Mouse (Mus musculus) intestine, embryonic 14.5 days (tissue): ENCODE measurements around the gene Specc1. TPM values are rescaled to one million over a fixed set of nuclear protein-coding genes. Genes with fewer than 3 reads are reported as not detected.

Experiments used
- ATAC-seq: fragments of 200-750 bp; cut with Nextera tagmentation; replicated peaks from 2 replicates; pipeline ENCODE4 v1.8.0; 2017; ENCODE audit warnings: low read depth, moderate number of reproducible peaks, moderate TSS enrichment, moderate library complexity; ENCODE audit not compliant: low FRiP score, low TSS enrichment
- DNase-seq: peaks from one replicate; pipeline ENCODE4 v3.0.0-alpha.2; 2018; ENCODE audit warnings: low spot score
- H3K27ac ChIP-seq: fragments of 300-500 bp; sonication (generic); 2 replicates; pipeline ENCODE4 v1.5.1; 2014; ENCODE audit warnings: low read depth, mild to moderate bottlenecking, control low read depth
- H3K27me3 ChIP-seq: fragments of 300-500 bp; sonication (generic); replicated peaks from 2 replicates; pipeline ENCODE4 v1.6.1; 2014; ENCODE audit warnings: low read length, control low read depth; ENCODE audit not compliant: control insufficient read depth, insufficient read depth
- H3K36me3 ChIP-seq: fragments of 300-500 bp; sonication (generic); 2 replicates; pipeline ENCODE4 v1.6.1; 2014; ENCODE audit warnings: low read length, control low read depth; ENCODE audit not compliant: control insufficient read depth, insufficient read depth
- H3K4me1 ChIP-seq: fragments of 300-500 bp; sonication (generic); replicated peaks from 2 replicates; pipeline ENCODE4 v1.6.1; 2014; ENCODE audit warnings: low read length, control low read depth, mixed read lengths; ENCODE audit not compliant: control insufficient read depth, insufficient read depth
- H3K4me2 ChIP-seq: fragments of 300-500 bp; sonication (generic); 2 replicates; pipeline ENCODE4 v1.6.1; 2014; ENCODE audit warnings: low read length
- H3K4me3 ChIP-seq: fragments of 300-500 bp; sonication (generic); 2 replicates; pipeline ENCODE4 v1.5.1; 2014; ENCODE audit warnings: low read depth, low read length, control low read depth, mixed read lengths
- H3K9ac ChIP-seq: fragments of 300-500 bp; sonication (generic); 2 replicates; pipeline ENCODE4 v1.6.1; 2014; ENCODE audit warnings: mild to moderate bottlenecking, low read length
- H3K9me3 ChIP-seq: fragments of 300-500 bp; sonication (generic); 2 replicates; pipeline ENCODE4 v1.6.1; 2016; ENCODE audit warnings: low read length, control low read depth; ENCODE audit not compliant: control insufficient read depth
- WGBS: fragments of 180-500 bp; shearing (Covaris S2); extraction: QIAGEN DNeasy Blood & Tissue Kit; methylation state at CpG from one replicate; pipeline ENCODE4 v1.1.7; 2014; 5-methylcytosine and 5-hydroxymethylcytosine counted together
- polyA plus RNA-seq: library from polyadenylated mRNA; unstranded; fragments of >200 nt; fragmentation: Nextera tagmentation; extraction: Ambion mirVana; gene quantifications from 2 replicates; pipeline ENCODE4 v1.2.1, GENCODE M21; 2014

Gene Specc1
- polyA plus RNA-seq, 1 experiment from 2014 or later = 10.5 TPM

GRCm38 (mm10) chr11:62053928-62054327, 97.4 kb downstream of the Specc1 start:
- no peaks in the 10 kb centered on the region for H3K27me3 ChIP-seq
- H3K4me1 ChIP-seq = no peaks in the 10 kb centered on the region
- WGBS = 82% methylated on average over 9 of the region's 9 CpGs
- DNase-seq (no peak), ATAC-seq (no peak)
- no peak overlapping the region for H3K27ac ChIP-seq
- H3K9ac ChIP-seq = no peak overlapping the region
- no peak overlapping the region for H3K4me3 ChIP-seq
- no peaks in the 10 kb centered on the region for H3K9me3 ChIP-seq
- no peaks in the 10 kb centered on the region for H3K36me3 ChIP-seq
- H3K4me2 ChIP-seq = no peak overlapping the region

GRCm38 (mm10) chr11:62064565-62064964, 108.0 kb downstream of the Specc1 start:
- DNase-seq (no peak), ATAC-seq (no peak)
- H3K36me3 ChIP-seq = no peaks in the 10 kb centered on the region
- no peak overlapping the region for H3K9ac ChIP-seq
- no peak overlapping the region for H3K27ac ChIP-seq
- H3K4me2 ChIP-seq = no peak overlapping the region
- H3K4me1 ChIP-seq = no peaks in the 10 kb centered on the region
- H3K9me3 ChIP-seq = no peaks in the 10 kb centered on the region
- H3K4me3 ChIP-seq = no peak overlapping the region
- WGBS = 62% methylated on average over 1 of the region's 1 CpGs
- no peaks in the 10 kb centered on the region for H3K27me3 ChIP-seq

GRCm38 (mm10) chr11:62065655-62066054, 109.1 kb downstream of the Specc1 start:
- no peak for DNase-seq
- no peaks in the 10 kb centered on the region for H3K27me3 ChIP-seq
- H3K9me3 ChIP-seq = no peaks in the 10 kb centered on the region
- 69% methylated on average over 6 of the region's 6 CpGs for WGBS
- H3K4me1 ChIP-seq = no peaks in the 10 kb centered on the region
- ATAC-seq = no peak
- H3K27ac ChIP-seq = no peak overlapping the region
- no peak overlapping the region for H3K4me3 ChIP-seq
- H3K4me2 ChIP-seq = no peak overlapping the region
- H3K9ac ChIP-seq = no peak overlapping the region
- H3K36me3 ChIP-seq = no peaks in the 10 kb centered on the region

GRCm38 (mm10) chr11:62069554-62069953, 113.0 kb downstream of the Specc1 start:
- H3K9me3 ChIP-seq = no peaks in the 10 kb centered on the region
- H3K27me3 ChIP-seq = no peaks in the 10 kb centered on the region
- 72% methylated on average over 2 of the region's 2 CpGs for WGBS
- DNase-seq = no peak
- H3K4me2 ChIP-seq = no peak overlapping the region
- no peaks in the 10 kb centered on the region for H3K36me3 ChIP-seq
- H3K4me1 ChIP-seq = no peaks in the 10 kb centered on the region
- no peak overlapping the region for H3K4me3 ChIP-seq
- H3K27ac ChIP-seq = no peak overlapping the region
- H3K9ac ChIP-seq = no peak overlapping the region
- ATAC-seq = no peak

GRCm38 (mm10) chr11:62070206-62070605, 113.6 kb downstream of the Specc1 start:
- Histone ChIP-seq H3K4me3 (no peak overlapping the region), H3K27me3 (no peaks in the 10 kb centered on the region), H3K9ac (no peak overlapping the region), H3K4me1 (no peaks in the 10 kb centered on the region), H3K9me3 (no peaks in the 10 kb centered on the region), H3K27ac (no peak overlapping the region), H3K36me3 (no peaks in the 10 kb centered on the region), H3K4me2 (no peak overlapping the region)
- no peak for ATAC-seq
- no peak for DNase-seq
- WGBS = 78% methylated on average over 7 of the region's 7 CpGs

- Histone ChIP-seq H3K4me2 (no peak overlapping the region), H3K27ac (no peak overlapping the region), H3K9ac (no peak overlapping the region), H3K9me3 (no peaks in the 10 kb centered on the region), H3K4me3 (no peak overlapping the region), H3K27me3 (no peaks in the 10 kb centered on the region), H3K36me3 (no peaks in the 10 kb centered on the region), H3K4me1 (no peaks in the 10 kb centered on the region)
- DNase-seq (no peak), ATAC-seq (no peak)
- 76% methylated on average over 3 of the region's 3 CpGs for WGBS
Measured at GRCm38 (mm10) chr11:62072406-62072805, 115.8 kb downstream of the Specc1 start.

- Histone ChIP-seq H3K4me3 (no peak overlapping the region), H3K4me1 (no peaks in the 10 kb centered on the region), H3K9ac (no peak overlapping the region), H3K27me3 (no peaks in the 10 kb centered on the region), H3K27ac (no peak overlapping the region), H3K36me3 (no peaks in the 10 kb centered on the region), H3K9me3 (no peaks in the 10 kb centered on the region), H3K4me2 (no peak overlapping the region)
- WGBS = 80% methylated on average over 7 of the region's 7 CpGs
- DNase-seq (no peak), ATAC-seq (no peak)
Measured at GRCm38 (mm10) chr11:62073575-62074140, 117.1 kb downstream of the Specc1 start.

GRCm38 (mm10) chr11:62074578-62074977, 118.0 kb downstream of the Specc1 start:
- Histone ChIP-seq H3K36me3 (no peaks in the 10 kb centered on the region), H3K4me1 (no peaks in the 10 kb centered on the region), H3K9me3 (no peaks in the 10 kb centered on the region), H3K27ac (no peak overlapping the region), H3K4me2 (no peak overlapping the region), H3K9ac (no peak overlapping the region), H3K4me3 (no peak overlapping the region), H3K27me3 (no peaks in the 10 kb centered on the region)
- DNase-seq = no peak
- 88% methylated on average over 8 of the region's 8 CpGs for WGBS
- no peak for ATAC-seq

GRCm38 (mm10) chr11:62075071-62075470, 118.5 kb downstream of the Specc1 start:
- H3K4me2 ChIP-seq = no peak overlapping the region
- H3K36me3 ChIP-seq = no peaks in the 10 kb centered on the region
- no peak overlapping the region for H3K27ac ChIP-seq
- H3K27me3 ChIP-seq = no peaks in the 10 kb centered on the region
- no peak overlapping the region for H3K9ac ChIP-seq
- no peaks in the 10 kb centered on the region for H3K9me3 ChIP-seq
- WGBS = 80% methylated on average over 3 of the region's 3 CpGs
- H3K4me1 ChIP-seq = no peaks in the 10 kb centered on the region
- DNase-seq (no peak), ATAC-seq (no peak)
- H3K4me3 ChIP-seq = no peak overlapping the region
